Comparison of ENCODE assay signal across 23 mouse cellular contexts in the genomic region with DNA sequence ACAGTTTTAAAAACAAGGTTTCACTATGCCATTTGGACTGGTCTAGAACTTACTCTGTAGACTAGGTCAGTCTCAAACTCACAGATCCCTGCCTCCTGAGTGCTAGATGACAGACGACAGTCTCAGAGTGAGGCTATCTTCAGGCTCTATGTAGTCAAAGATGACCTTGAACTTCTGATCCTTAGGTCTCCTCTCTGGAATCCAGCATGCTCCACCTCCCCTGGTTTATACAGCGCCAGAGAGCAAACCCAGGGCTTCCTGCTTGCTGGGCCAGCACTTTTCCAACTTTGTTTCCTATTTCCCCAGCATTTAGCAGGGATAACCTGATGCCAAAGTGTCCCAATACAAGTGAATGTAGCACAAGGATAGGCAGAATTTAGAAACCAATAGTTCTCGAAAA. TPM values are rescaled to one million over a fixed set of nuclear protein-coding genes. Genes with fewer than 3 reads are reported as not detected.
DNase-seq lines count a peak whose midpoint lies in the region; ATAC-seq and TF ChIP-seq lines count a peak whose summit lies in the region.
"Had no signal": no experiment of that assay in that cellular context is flagged by ENCODE, and none has a peak within 500 bp of the region (broad histone marks: within the 10 kb centered on the region; RNA-seq: fewer than 3 reads in every experiment).

No protein-coding gene starts in this region.

- no peak for TF ChIP-seq POLR2A in heart, adult 2 months (IDR thresholded peaks at IDR 0.05; ENCODE audit: insufficient read depth, low read depth, low read length)

- TF ChIP-seq EP300 in heart, adult 2 months (IDR thresholded peaks at IDR 0.05; ENCODE audit: insufficient read depth, low read depth, low read length) = no peak
- no peak for TF ChIP-seq EP300 in lung, postnatal 0 days (IDR thresholded peaks at IDR 0.05)

- no peak for TF ChIP-seq CTCF in heart, adult 2 months (IDR thresholded peaks at IDR 0.05)
- no peak for TF ChIP-seq CTCF in kidney, postnatal 0 days (IDR thresholded peaks at IDR 0.05; ENCODE audit: low read depth)
- no peak for TF ChIP-seq CTCF in lung, postnatal 0 days (IDR thresholded peaks at IDR 0.05)

- H3K36me3 ChIP-seq in heart, adult 2 months (ENCODE audit: control insufficient read depth, insufficient read depth, low read length) = no peaks in the 10 kb centered on the region
- H3K36me3 ChIP-seq in heart, embryonic 16.5 days (ENCODE audit: control insufficient read depth, insufficient read depth) = no peaks in the 10 kb centered on the region
- H3K36me3 ChIP-seq in heart, embryonic 10.5 days = no peaks in the 10 kb centered on the region
- H3K36me3 ChIP-seq in kidney, postnatal 0 days (ENCODE audit: insufficient read depth, low read length) = no peaks in the 10 kb centered on the region
- H3K36me3 ChIP-seq in lung, postnatal 0 days (ENCODE audit: insufficient read depth, low read length) = no peaks in the 10 kb centered on the region
- H3K36me3 ChIP-seq: embryonic facial prominence, embryonic 12.5 days; hindbrain, embryonic 10.5 days; intestine, embryonic 15.5 days; limb, embryonic 10.5 days; liver, embryonic 15.5 days; midbrain, embryonic 15.5 days; neural tube, embryonic 12.5 days had no signal

- no peak for DNase-seq in heart, adult 2 months
- no peak for DNase-seq in heart, postnatal 10 days
- no peak for DNase-seq in heart, embryonic 10.5 days (ENCODE audit: low spot score)
- DNase-seq in kidney, postnatal 0 days (ENCODE audit: low spot score) = no peak
- DNase-seq in kidney, adult 18-20 months = no peak
- DNase-seq in lung, postnatal 0 days (ENCODE audit: low spot score) = no peak
- no peak for DNase-seq in lung, postnatal 36 days
- DNase-seq: liver; right cerebral cortex, postnatal 14 days had no signal

- WGBS in heart, adult 2 months = 45% methylated on average over 3 of the region's 3 CpGs
- 62% methylated on average over 3 of the region's 3 CpGs for WGBS in heart, embryonic 16.5 days
- WGBS in heart, embryonic 10.5 days = 65% methylated on average over 3 of the region's 3 CpGs
- 70% methylated on average over 3 of the region's 3 CpGs for WGBS in kidney, postnatal 0 days
- WGBS in lung, postnatal 0 days = 68% methylated on average over 3 of the region's 3 CpGs

- peak overlapping the region; percentile 84 for H3K27ac ChIP-seq in heart, adult 2 months
- peak overlapping the region; percentile 93 for H3K27ac ChIP-seq in heart, embryonic 16.5 days (ENCODE audit: low read length)
- H3K27ac ChIP-seq in heart, embryonic 10.5 days = no peak overlapping the region
- 0 out of 2 replicates have a peak overlapping the region, but pooled peaks have one; percentile 19 for H3K27ac ChIP-seq in kidney, postnatal 0 days
- H3K27ac ChIP-seq in lung, postnatal 0 days (ENCODE audit: low read length) = peak overlapping the region; percentile 35
- H3K27ac ChIP-seq: embryonic facial prominence, embryonic 12.5 days; hindbrain, embryonic 10.5 days; intestine, embryonic 15.5 days; layer of hippocampus, adult 2 months; limb, embryonic 10.5 days; liver, embryonic 15.5 days; macrophage; midbrain, embryonic 15.5 days; neural tube, embryonic 12.5 days; stomach, postnatal 0 days had no signal

- peak overlapping the region; percentile 56 for H3K4me2 ChIP-seq in heart, embryonic 16.5 days (ENCODE audit: low read depth, low read length)
- H3K4me2 ChIP-seq in kidney, postnatal 0 days (ENCODE audit: low read length) = no peak overlapping the region
- no peak overlapping the region for H3K4me2 ChIP-seq in lung, postnatal 0 days (replicated peaks; ENCODE audit: low read depth, low read length)
- H3K4me2 ChIP-seq: embryonic facial prominence, embryonic 12.5 days; intestine, embryonic 15.5 days; liver, embryonic 15.5 days; midbrain, embryonic 15.5 days; neural tube, embryonic 12.5 days had no signal

- H3K9me3 ChIP-seq in heart, embryonic 16.5 days (replicated peaks; ENCODE audit: control insufficient read depth, low read length) = no peaks in the 10 kb centered on the region
- no peaks in the 10 kb centered on the region for H3K9me3 ChIP-seq in heart, embryonic 10.5 days
- H3K9me3 ChIP-seq in kidney, postnatal 0 days (replicated peaks; ENCODE audit: low read length) = no peaks in the 10 kb centered on the region
- no peaks in the 10 kb centered on the region for H3K9me3 ChIP-seq in lung, postnatal 0 days (ENCODE audit: low read length)
- H3K9me3 ChIP-seq: embryonic facial prominence, embryonic 12.5 days; hindbrain, embryonic 10.5 days; intestine, embryonic 15.5 days; limb, embryonic 10.5 days; liver, embryonic 15.5 days; midbrain, embryonic 15.5 days; neural tube, embryonic 12.5 days had no signal

- H3K4me3 ChIP-seq in heart, adult 2 months = no peak overlapping the region
- H3K4me3 ChIP-seq in heart, embryonic 16.5 days (ENCODE audit: low read length) = no peak overlapping the region
- no peak overlapping the region for H3K4me3 ChIP-seq in heart, embryonic 10.5 days
- H3K4me3 ChIP-seq in kidney, postnatal 0 days (replicated peaks; ENCODE audit: low read depth, low read length) = no peak overlapping the region
- H3K4me3 ChIP-seq in lung, postnatal 0 days (ENCODE audit: low read depth, low read length) = no peak overlapping the region
- H3K4me3 ChIP-seq: embryonic facial prominence, embryonic 12.5 days; hindbrain, embryonic 10.5 days; intestine, embryonic 15.5 days; layer of hippocampus, adult 2 months; limb, embryonic 10.5 days; liver, embryonic 15.5 days; midbrain, embryonic 15.5 days; neural tube, embryonic 12.5 days had no signal

- no peak for ATAC-seq in heart, embryonic 16.5 days (replicated peaks; ENCODE audit: extremely low read depth, insufficient read depth, low FRiP score)
- no peak for ATAC-seq in kidney, postnatal 0 days (replicated peaks; ENCODE audit: low FRiP score, low read depth)
- peak; percentile 8; the same call in 1 of the 2 replicates for ATAC-seq in lung, postnatal 0 days
- ATAC-seq: hindbrain, embryonic 16.5 days; intestine, embryonic 15.5 days; midbrain, embryonic 15.5 days had no signal

- intact Hi-C loops in heart, adult 2 months (cut with DNase I) = no loop called here
- intact Hi-C loops in heart, postnatal 10 days (cut with DNase I) = no loop called here

- no peaks in the 10 kb centered on the region for H3K27me3 ChIP-seq in heart, adult 2 months (ENCODE audit: control insufficient read depth, insufficient read depth, low read length)
- no peaks in the 10 kb centered on the region for H3K27me3 ChIP-seq in heart, embryonic 16.5 days (ENCODE audit: control insufficient read depth, insufficient read depth, low read length)
- peaks cover 6% of the 10 kb centered on the region; the same call in 1 of the 2 replicates for H3K27me3 ChIP-seq in heart, embryonic 10.5 days (ENCODE audit: insufficient read depth, poor library complexity, severe bottlenecking)
- H3K27me3 ChIP-seq in kidney, postnatal 0 days (ENCODE audit: insufficient read depth, low read length) = no peaks in the 10 kb centered on the region
- H3K27me3 ChIP-seq in lung, postnatal 0 days (replicated peaks; ENCODE audit: insufficient read depth, low read length) = no peaks in the 10 kb centered on the region
- H3K27me3 ChIP-seq: intestine, embryonic 15.5 days; liver, embryonic 15.5 days; midbrain, embryonic 15.5 days; neural tube, embryonic 12.5 days had no signal

- no peaks in the 10 kb centered on the region; the same call in 1 of the 2 replicates for H3K4me1 ChIP-seq in heart, adult 2 months (ENCODE audit: control insufficient read depth, insufficient read depth, low read length)
- H3K4me1 ChIP-seq in heart, embryonic 16.5 days (ENCODE audit: control insufficient read depth, insufficient read depth, low read length) = peaks cover 8% of the 10 kb centered on the region; the same call in 1 of the 2 replicates
- no peaks in the 10 kb centered on the region for H3K4me1 ChIP-seq in heart, embryonic 10.5 days
- H3K4me1 ChIP-seq in kidney, postnatal 0 days (replicated peaks; ENCODE audit: insufficient read depth, low read length) = no peaks in the 10 kb centered on the region
- no peaks in the 10 kb centered on the region for H3K4me1 ChIP-seq in lung, postnatal 0 days (ENCODE audit: insufficient read depth, low read depth, low read length)
- H3K4me1 ChIP-seq: embryonic facial prominence, embryonic 12.5 days; hindbrain, embryonic 10.5 days; intestine, embryonic 15.5 days; limb, embryonic 10.5 days; liver, embryonic 15.5 days; midbrain, embryonic 15.5 days; neural tube, embryonic 12.5 days had no signal

- no peaks in the 10 kb centered on the region for H3K79me2 ChIP-seq in heart, adult 2 months (replicated peaks; ENCODE audit: control insufficient read depth, insufficient read depth, low read length)

- no peak overlapping the region for H3K9ac ChIP-seq in heart, adult 2 months (ENCODE audit: low read depth, low read length)
- 0 out of 2 replicates have a peak overlapping the region, but pooled peaks have one; percentile 49 for H3K9ac ChIP-seq in heart, embryonic 16.5 days (ENCODE audit: low read length)
- H3K9ac ChIP-seq in kidney, postnatal 0 days (ENCODE audit: low read depth, low read length) = no peak overlapping the region
- H3K9ac ChIP-seq in lung, postnatal 0 days (replicated peaks; ENCODE audit: low read depth) = no peak overlapping the region
- H3K9ac ChIP-seq: embryonic facial prominence, embryonic 12.5 days; intestine, embryonic 15.5 days; liver, embryonic 15.5 days; midbrain, embryonic 15.5 days; neural tube, embryonic 12.5 days had no signal

RNA-seq across cellular contexts. Expression of gene Asb11, which starts 3.9 kb away (rescaled TPM):
- 100 to 1,000 TPM; 120 to 232 TPM for total RNA-seq in heart, adult 2 months (2021)
- 86.4 and 166 TPM in 2 replicates for polyA plus RNA-seq in heart, adult 2 months (2012; rRNA removed)
- 10 to 100 TPM; 46.0 to 87.5 TPM for total RNA-seq in heart, postnatal 10 days (2021)
- 79.9 and 83.9 TPM in 2 replicates for polyA plus RNA-seq in heart, embryonic 16.5 days (2015; fragmentation: Nextera tagmentation; extraction: Ambion mirVana)
- polyA plus RNA-seq in heart, embryonic 10.5 days (2016; fragmentation: Nextera tagmentation; extraction: Ambion mirVana) = 0.13 and 0.62 TPM in 2 replicates
- 0.29 and 0.78 TPM in 2 replicates for polyA plus RNA-seq in kidney, postnatal 0 days (2015; fragmentation: Nextera tagmentation; extraction: Ambion mirVana)
- polyA plus RNA-seq in lung, postnatal 0 days (2015; fragmentation: Nextera tagmentation; extraction: Ambion mirVana) = 0.70 and 1.3 TPM in 2 replicates
- total RNA-seq: adrenal gland, postnatal 14 days had no signal
- polyA plus RNA-seq: embryonic facial prominence, embryonic 12.5 days; forebrain, embryonic 11.5 days; hindbrain, embryonic 10.5 days; hindbrain, embryonic 16.5 days; limb, embryonic 10.5 days; macrophage; midbrain, embryonic 15.5 days; neural tube, embryonic 12.5 days had no signal

RNA-seq across cellular contexts. Expression of gene Piga, which starts 21.1 kb away (rescaled TPM):
- total RNA-seq in heart, adult 2 months (2021) = 1 to 10 TPM; 1.5 to 2.4 TPM
- polyA plus RNA-seq in heart, adult 2 months (2012; rRNA removed) = 1.0 and 2.1 TPM in 2 replicates
- 1 to 10 TPM; 2.6 to 3.1 TPM for total RNA-seq in heart, postnatal 10 days (2021)
- polyA plus RNA-seq in heart, embryonic 16.5 days (2015; fragmentation: Nextera tagmentation; extraction: Ambion mirVana) = 8.2 and 8.6 TPM in 2 replicates
- 12.4 and 13.2 TPM in 2 replicates for polyA plus RNA-seq in heart, embryonic 10.5 days (2016; fragmentation: Nextera tagmentation; extraction: Ambion mirVana)
- polyA plus RNA-seq in kidney, postnatal 0 days (2015; fragmentation: Nextera tagmentation; extraction: Ambion mirVana) = 7.6 and 7.8 TPM in 2 replicates
- polyA plus RNA-seq in lung, postnatal 0 days (2015; fragmentation: Nextera tagmentation; extraction: Ambion mirVana) = 6.1 and 7.0 TPM in 2 replicates

Comparison
In these comparisons a context has a peak if more than half of its experiments do, and no peak if none do; other contexts are left out.
1. RNA of gene Asb11, which starts 3.9 kb away (polyA plus RNA-seq): 86.4 to 166 TPM in heart, adult 2 months and 79.9 to 83.9 TPM in heart, embryonic 16.5 days; 0.70 to 1.3 TPM in lung, postnatal 0 days, 0.29 to 0.78 TPM in kidney, postnatal 0 days and 0.13 to 0.62 TPM in heart, embryonic 10.5 days; every median in the first group is over 10 times any median in the second.